Mouse (Mus musculus): ENCODE data around the gene Klhl2.

Klhl2 gene

GRCm38 (mm10) chr8:64849897-64850541 is at the start of gene Klhl2:
Gene Klhl2 (minus strand): TSS chr8:64850017.
- peak; percentile 77 to 86 for DNase-seq

GRCm38 (mm10) chr8:64898710-64899109 is 48.9 kb upstream of the Klhl2 start:
- DNase-seq, result no peak

- no peak for DNase-seq
These were observed 46.9 kb upstream of the Klhl2 start for GRCm38 (mm10) chr8:64896731-64897130.

DNA sequence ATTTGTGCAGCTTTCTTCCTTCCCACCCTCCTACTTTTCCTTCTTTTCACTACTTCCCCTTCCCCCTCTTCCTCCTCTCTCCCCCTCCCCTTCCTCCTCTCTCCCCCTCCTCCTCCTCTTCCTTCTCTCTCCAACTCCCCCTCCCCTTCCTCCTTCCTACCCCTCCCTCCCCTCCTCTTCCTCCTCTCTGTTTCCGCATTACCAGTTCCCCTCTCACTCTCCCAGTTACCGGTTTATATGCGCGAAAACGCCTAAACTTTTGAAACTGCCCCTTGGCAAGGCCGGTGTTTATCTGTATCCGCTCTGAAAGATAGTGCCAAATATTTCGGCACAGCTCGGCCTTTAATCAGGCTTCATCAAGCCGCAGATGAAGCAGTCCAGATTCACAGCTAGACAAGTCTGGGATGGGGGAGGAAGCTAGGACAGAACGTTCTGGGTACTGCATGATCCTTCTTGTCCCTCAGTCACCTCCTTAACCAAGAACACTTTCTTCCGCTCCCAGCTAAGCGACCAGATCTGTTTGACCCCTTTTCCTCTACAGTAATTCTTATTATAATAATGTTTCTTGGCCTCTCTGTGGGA is 30.9 kb upstream of the Klhl2 start:
- DNase-seq, result peak; percentile 68 to 80

DNA sequence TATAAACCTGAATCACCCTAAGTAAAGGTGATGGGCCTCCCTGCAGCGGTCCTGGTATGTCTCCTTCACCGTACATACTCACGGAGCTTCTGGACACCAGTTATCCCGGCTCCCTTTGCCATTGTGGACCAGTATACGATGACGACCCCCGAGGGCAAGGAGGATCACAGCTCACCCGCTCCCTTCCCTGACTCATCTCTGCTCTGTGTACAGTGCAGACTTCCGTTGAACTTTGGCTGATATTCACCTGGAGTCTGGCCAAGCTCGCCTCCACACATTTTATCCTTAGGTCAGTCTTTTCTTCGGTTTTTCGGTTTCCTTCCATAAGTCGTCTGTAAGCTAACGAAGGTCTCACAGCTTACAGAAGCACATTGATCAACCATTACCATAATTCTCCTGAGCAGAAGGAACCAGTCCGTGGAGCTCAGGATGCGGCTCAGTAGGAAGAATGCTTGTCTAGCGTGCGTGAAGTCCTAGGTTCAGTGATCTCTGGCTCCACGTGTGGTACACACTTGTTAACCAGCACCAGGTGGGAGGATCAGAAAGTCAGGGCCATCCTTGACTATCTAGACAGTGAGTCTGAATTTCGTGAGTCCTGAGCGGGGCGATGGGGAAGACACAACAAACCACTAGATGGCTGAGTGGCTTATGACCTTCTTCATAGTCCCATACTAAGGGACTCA is 28.0 kb upstream of the Klhl2 start:
- DNase-seq, result peak; percentile 4 to 17

DNA sequence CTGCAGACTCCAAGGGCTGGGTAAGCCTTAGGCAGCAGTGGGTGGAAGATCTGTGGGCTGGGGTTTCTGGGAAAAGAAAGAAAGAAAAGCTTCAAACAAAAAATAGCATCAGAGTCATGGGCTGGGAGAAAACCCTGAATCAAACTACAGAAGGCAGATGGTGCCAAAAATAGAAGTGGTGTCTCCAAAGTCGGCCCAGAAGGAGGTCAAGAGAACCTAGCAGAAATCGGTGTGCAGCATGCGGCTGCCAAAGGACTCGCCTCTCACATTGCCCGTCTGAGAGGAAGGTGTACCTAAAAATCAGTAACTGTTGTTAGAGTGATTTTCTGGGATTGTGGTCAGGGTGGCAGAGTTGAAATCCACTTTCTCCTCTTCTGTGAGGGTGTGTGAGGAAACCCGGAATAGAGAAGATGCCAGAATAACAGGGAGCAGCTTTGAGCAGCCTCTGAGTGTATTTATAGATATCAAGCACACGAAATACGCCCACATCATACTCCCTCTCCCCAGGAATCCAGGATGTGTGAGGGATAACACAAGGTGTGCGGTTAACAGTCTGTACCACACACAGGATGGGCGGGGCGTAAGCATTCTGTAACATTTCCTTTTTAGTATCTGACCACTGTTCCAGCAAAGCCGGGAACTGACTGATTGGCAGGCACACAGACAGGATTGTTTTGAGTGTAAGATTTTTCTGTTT is 21.8 kb upstream of the Klhl2 start:
- DNase-seq, result peak; percentile 23 to 64

DNA sequence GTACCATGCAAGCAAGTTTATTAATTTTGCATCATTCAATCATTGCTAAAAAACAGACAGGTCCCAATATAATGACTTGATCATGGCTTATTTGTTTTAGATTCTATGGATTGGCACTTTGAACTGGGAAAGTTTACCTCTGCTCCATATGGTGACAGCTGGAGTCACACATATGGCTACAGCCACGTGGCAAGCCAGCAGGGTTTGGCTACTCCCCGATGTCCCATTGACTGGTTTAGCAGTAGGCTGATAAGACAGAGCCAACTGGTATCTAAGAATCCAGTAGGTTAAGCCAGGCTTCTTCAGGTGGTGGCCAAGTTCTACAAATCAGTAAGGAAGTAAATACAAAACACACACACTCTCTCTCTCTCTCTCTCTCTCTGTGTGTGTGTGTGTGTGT is 20.4 kb upstream of the Klhl2 start:
- no peak for DNase-seq

- DNase-seq, result no peak
These were observed 523 bp downstream of the Klhl2 start for GRCm38 (mm10) chr8:64849091-64849896.

DNA sequence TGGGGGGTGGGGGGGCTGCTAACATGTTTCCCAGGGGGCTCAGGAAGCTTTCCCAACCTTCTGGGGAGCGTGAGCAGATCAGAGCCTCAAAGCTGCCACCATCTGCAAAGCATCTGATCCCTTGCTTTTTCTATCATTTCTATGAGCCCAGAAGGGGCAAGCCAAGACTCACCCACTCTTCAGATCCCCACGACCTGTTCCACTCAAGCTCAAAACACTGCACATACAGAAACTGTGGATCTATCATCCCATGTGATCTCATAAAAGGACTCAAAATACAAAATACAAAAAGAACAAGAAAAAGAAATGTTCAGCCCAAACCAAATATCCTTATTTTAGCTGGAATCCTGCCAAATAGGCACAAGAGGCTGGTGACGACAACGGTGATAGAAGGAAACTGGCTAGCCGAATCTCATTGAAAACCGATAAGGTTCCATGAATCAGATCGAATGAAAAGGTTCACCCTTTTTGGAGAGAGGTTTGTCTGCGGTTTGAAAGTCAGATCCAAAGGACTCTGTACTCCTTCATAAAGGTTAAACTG is 1.5 kb downstream of the Klhl2 start:
- no peak for DNase-seq

DNA sequence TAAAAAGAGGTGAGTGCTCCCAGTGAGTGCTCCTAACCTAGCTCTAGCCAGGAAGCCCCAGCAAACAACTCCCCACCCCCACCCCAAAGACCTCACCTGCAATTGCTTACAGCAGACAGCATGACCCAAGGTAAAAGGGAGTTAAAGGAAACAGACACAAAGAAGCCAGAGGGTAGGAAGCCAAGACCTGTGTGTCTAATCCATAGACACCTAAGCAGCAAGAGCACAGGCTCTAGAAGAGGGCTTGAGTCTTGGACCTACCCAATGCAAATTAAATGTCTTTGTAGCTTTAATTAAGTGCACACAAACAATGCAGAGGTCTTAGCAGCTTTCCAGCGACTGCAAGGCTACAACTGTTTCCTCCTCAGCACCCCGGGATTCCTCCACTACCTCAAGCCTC is 2.2 kb downstream of the Klhl2 start:
- DNase-seq, result no peak

GRCm38 (mm10) chr8:64847241-64847640 is 2.6 kb downstream of the Klhl2 start:
- DNase-seq, result no peak

DNA sequence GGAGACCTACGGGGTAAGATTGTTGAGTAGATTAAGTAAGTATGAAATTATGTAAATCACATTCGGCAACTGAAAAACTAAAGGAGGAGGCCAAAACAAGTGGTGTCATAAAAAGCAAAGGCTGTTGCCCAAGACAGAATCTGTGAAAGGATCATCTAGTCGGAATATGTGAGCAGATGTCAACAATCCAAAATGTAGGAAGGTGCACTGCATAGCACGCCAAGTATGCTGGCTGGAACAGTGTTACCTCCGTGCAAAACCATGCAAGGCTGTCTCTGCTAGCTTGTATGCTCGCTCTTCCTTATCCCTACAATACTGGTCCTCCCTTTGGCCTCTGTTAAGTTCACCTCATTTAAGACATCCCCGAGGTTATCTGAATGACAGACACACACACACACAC is 4.5 kb downstream of the Klhl2 start:
- DNase-seq, result no peak

GRCm38 (mm10) chr8:64844043-64844481 is 5.8 kb downstream of the Klhl2 start:
- DNase-seq, result peak; percentile 29 to 58

- no peak for DNase-seq
These were observed 6.6 kb downstream of the Klhl2 start for GRCm38 (mm10) chr8:64843168-64843567.

DNA sequence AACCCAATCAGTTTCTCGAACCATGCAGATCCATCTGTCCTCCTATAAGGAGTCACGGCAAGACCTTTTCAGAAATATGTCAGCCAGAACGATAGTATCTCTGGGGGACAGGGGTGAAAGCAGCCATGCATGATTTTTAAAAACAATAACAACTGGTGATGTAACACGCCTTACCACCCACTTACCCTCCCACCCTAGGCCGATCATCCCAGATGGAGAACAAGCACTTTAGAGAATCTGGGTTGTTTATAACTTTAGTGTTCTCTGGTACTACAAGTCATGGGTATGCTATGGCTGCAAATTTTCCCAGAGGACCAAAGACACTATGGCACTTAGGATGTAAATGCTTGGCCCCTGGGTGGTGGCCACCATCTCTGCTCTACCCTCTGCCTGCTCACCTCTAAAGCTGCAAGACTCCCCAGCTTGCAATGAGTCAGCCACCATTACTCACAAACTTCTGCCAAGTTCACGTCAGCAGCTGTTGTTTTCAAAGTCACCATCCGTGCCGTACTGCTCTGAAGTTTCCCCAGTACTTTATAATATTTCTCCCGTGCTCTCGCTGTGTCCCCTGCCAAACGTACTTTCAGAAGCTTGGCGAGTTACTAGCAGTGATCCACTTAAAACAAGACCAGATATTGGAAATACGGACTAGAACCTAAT is 7.9 kb downstream of the Klhl2 start:
- DNase-seq, result peak; percentile 51 to 69

DNA sequence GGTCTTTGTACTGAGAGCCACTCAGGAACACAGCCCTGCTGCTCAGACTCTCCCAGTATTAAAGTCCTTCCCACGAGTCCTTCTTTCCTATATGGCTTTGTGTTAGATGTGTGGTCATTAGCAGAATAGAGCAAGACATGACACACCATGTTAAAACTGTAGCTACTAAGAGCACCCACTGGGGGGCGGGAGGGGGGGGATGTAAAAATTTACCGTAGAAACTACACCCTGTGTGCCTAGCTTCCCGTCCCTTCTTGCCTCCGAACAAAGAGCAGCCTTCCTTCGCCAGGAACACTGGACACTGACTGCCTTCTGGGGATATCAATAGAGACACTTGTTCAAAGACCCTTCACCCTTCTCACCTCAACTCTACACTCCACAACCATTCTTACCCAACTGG is 10.2 kb downstream of the Klhl2 start:
- DNase-seq, result no peak

GRCm38 (mm10) chr8:64835475-64836122 is 14.2 kb downstream of the Klhl2 start:
- no peak for DNase-seq

DNA sequence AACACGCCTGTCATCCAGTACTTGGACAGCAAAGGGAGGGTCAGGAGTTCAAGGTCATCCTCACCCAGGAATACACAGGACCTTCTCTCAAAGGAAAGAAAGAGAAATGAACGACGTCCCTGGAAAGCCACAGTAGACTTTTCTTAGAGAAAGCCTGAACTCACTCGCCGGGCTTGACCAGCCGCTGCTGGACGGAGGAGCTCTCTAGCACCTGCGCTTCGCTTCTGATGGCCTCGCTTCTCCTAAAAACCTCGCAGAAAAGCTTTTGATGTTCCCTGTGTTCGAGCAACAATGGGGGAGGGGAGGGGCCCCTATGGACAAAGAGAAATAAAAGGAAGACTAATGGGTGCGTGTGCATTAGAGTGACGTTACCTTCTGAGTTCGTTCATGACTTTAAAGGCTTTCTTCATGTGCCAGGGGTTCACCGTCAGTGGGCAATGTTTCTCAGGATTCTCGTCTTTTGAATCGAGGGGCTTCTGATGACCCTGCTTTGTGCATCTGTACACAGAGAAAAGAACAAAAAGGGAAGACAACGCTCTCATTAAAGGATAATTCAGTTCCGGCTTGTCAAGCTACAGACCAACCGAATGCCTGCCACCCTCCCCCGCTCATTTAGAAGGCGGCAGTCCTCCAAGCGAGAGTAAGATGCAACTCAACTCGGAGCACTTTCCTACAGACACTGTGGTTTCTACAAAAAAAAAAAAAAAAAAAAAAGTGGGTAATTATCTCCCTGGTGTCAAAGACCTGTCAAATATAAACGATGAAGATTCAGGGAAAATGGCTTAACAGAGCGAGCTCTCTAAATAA is 15.5 kb downstream of the Klhl2 start:
- no peak for DNase-seq

- no peak for DNase-seq
These were observed 17.2 kb downstream of the Klhl2 start for GRCm38 (mm10) chr8:64832581-64833135.

GRCm38 (mm10) chr8:64831656-64832055 is 18.2 kb downstream of the Klhl2 start:
- DNase-seq, result peak in 1 of 2 experiments; percentile 28
